Mouse (Mus musculus) brain, adult 2 months (tissue): ENCODE data around the gene Ccser2.
A peak's percentile ranks its signal among the peaks of the same experiment; 100 is the strongest.

Experiments
- DNase-seq: peaks from one replicate; pipeline ENCODE4 v3.0.0; 2011; ENCODE audit warnings: low read depth, low spot score

The Ccser2 gene

DNA sequence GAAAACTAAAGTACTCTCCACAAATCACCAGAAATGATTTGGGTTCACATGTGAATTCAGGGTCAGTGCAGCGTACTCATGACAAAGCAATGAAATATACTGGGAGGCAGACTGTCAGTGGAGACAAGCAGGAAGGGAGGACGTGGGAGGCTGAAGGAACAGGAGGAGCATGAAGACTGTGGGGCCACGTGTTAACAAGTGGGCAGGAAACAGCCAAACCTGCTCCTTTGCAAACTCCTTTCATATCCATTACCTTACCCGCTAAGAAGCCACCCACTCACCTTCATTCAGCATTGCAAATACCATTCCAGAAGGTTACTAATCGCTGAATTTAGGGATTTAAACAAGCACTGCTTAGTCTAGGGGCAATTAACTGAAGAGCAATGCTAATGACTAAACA is 25.9 kb downstream of the Ccser2 start:
- peak; percentile 82 for DNase-seq

DNA sequence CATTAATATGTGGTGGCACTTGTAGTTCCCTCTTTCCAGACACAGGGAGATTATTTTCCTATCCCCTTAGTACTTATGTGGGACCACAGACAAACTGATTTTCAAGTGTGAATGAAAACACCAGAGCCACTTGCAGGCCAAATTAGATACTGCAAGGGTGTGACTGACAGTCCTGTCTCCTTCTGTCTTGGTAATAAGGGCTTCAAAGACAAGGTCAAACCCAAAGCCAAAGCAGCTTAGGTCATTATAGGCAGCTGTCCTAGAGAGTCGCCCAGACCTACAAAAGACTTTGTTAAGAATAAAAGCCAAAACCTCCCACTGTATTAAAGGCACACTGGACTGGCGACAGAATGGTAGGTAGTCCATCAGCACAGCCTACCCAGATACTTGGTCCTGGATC is 30.6 kb downstream of the Ccser2 start:
- no peak for DNase-seq

- DNase-seq = peak; percentile 69
These were observed 31.3 kb downstream of the Ccser2 start for GRCm38 (mm10) chr14:36937080-36937878.

DNA sequence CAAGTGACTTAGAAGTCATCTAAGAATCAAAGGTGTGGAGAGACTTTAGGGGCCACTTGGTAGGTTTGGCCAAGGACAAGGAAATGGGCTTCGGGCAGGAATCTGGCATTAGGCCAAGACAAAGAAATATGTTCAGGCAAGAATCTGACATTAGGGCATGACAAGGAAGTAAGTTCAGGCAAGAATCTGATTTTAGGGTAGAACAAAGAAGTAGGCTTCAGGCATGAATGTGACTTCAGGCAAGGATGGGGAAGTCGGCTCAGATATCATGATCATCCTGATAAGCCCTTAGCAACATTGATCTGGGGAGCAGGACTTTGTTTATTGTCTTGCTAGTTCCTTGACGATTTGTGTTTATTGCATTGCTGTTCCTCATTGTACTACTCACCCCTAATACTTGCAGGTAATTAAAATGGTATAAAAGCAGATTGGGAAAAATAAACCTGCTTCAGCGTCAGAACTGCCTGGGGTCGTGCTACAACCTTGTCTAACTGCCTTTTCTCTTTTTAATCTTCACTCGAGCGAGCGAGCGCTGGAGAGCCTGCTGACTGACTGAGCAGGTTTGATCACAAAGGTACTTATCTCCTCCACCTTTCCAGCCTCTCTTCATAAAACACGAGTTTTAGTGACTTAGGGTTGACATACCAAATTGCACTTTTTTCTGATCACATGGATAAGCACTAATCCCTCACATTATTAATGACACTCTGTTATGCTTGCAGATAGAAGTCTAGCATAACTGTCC is 35.8 kb downstream of the Ccser2 start:
- DNase-seq = no peak

DNA sequence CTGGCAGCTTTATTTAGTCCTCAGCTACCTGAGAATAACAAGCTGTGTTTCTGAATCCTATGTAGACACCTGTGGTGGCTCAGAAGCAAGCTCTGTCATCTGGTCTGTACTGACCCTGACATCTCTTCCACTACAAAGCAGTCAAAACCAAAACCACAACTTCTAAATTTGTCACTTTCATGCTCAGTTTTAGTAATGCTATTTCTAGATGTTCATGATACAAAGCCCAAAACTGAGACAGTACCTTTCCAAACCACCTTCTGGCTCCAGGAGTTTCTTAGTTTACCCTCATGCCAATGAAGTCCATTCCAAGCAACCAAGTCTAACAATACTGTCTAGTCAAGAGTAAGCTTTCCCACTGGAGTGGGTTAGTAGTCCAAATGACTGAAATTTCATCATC is 36.5 kb downstream of the Ccser2 start:
- no peak for DNase-seq

DNA sequence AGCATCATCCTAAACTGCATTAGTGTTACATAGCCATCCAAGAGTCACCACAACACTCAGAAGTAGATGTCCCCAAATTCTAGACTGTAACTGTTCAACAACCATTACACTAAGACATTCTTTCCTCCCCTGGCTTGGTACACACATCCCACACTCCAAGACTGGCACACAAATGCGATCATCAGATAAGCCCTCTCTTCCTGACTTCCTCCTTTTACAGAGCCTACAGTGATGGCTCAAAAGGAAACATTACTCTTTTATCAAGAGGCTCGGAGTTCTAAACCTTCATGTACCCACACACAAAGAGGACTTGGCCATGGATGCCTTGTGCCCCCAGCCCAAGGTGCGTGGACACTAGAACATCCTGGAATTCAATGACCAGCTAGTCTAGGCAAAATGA is 45.2 kb downstream of the Ccser2 start:
- no peak for DNase-seq

DNA sequence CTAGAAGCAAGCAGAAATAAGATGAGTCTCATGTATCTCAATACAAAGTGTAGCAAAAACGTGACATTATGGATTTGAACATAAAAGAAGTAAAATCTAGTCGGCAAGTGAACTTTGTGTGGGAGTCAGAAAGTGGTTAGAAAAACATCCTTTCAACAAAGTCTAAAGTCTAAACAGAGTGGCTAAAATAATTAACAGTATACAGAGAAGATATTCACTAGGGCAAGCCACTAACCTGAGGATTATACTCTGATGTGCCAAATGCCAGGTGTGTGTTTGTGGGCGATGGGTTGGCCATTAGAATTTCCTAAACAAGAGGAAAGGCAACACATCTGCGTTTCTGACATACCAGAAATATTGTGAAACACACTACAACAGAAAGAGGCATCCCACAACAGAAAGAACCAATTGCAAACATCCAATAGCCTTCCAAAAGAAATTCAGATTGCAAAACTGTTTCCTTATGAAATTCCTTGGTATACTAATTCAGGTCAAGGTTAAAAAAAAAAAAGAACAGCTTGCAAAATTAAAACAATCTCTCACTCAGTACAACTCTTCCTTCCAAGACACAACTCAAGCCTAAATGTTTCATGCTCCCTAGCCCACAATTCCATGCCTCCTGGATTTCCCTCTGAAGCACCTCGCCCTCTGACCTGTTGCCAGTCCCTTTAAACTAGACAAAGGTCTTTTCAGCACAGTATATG is 47.1 kb downstream of the Ccser2 start:
- no peak for DNase-seq

GRCm38 (mm10) chr14:36919886-36920285 is 48.7 kb downstream of the Ccser2 start:
- no peak for DNase-seq

DNA sequence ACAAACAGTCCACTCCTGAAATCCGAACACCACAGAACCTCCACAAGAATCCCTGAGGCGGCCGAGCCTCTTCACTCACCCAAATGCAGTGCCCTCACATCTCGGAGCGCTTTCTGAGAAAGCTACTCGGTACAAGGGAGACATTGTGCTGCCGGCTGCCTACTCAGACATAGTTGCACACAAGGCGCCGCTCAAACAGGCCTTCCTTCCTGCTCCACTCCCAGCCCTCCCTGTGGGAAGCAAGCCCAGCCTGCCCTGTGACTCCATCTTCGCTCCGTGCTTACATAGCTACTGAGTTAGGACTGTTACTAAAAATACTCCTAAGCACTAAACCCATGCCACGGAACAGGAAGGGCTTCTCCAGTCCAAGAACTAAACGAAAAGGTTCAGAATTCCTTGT is 49.4 kb downstream of the Ccser2 start:
- peak; percentile 90 for DNase-seq

GRCm38 (mm10) chr14:36915203-36915602 is 53.4 kb downstream of the Ccser2 start:
- no peak for DNase-seq

- no peak for DNase-seq
These were observed 54.0 kb downstream of the Ccser2 start for GRCm38 (mm10) chr14:36914473-36915005.

- DNase-seq = no peak
These were observed 56.8 kb downstream of the Ccser2 start for GRCm38 (mm10) chr14:36911738-36912137.

GRCm38 (mm10) chr14:36905809-36906522 is 62.6 kb downstream of the Ccser2 start:
- DNase-seq = peak; percentile 73

DNA sequence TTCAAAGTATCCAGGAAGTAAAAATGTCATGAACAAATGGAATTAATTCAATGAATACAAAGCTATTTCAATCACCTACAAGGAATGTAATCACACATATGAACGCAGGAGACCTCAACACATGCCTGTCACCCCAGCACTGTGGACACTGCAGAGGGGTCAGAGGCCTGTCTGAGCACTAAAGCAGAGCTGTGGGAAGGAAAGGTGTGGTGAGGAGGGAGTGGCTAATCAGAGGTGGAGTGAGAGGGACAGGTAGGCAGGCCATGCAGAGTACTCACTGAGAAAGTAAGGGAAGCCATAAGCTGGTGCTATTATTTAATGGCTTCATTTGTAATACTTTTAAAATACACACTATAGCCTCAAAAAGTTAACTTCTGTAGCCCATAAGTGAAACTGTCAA is 64.4 kb downstream of the Ccser2 start:
- no peak for DNase-seq

GRCm38 (mm10) chr14:36900883-36901282 is 67.7 kb downstream of the Ccser2 start:
- no peak for DNase-seq

GRCm38 (mm10) chr14:36894701-36895100 is 73.9 kb downstream of the Ccser2 start:
- no peak for DNase-seq

DNA sequence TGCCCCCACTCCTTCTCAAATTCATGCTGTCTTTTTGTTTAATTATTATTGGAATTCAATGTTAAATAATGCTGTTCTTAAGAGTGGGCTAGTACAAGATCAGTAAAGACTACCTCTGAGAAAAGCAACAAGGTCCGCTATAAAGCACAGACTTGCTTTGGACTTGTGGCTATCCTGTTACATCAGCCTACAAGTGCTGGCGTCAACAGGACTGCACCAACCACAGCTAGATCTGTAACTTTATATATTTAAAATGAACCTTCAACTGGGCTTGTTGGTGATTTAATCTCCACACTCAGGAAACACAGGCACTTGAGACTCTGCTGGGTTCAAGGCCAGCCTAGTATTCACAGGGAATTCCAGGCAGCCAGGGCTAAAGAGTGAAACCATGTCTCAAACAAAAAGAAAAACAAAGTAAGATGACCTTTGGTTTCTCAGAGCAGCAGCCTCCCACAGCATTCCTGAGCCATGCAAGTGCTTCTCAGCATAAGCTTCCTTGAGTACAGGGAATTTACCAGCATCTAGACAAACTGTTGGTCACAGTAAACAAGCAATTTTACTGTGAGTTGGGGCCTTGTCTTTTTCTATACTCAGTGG is 75.7 kb downstream of the Ccser2 start:
- DNase-seq = no peak

- peak; percentile 16 for DNase-seq
These were observed 78.4 kb downstream of the Ccser2 start for GRCm38 (mm10) chr14:36890130-36890529.

DNA sequence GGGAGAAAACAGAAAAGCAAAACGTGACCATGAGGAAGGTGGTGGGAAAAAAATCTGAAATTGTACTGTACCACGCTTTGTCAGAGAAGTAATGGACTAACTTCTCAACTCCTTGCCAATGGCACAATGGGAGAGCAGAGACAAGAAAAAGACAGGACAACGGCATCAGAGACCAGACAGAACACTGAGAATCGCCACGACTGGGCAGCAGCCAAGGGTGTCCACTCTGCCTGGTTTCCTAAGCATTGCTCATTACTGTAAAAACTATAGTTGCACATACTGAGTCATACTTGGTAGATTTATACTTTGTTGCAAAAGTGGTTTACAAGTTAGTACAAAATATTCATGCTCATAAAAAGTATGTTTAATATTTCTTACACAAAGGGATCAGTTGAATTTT is 82.9 kb downstream of the Ccser2 start:
- DNase-seq = no peak

GRCm38 (mm10) chr14:36885117-36885516 is 83.5 kb downstream of the Ccser2 start:
- no peak for DNase-seq

DNA sequence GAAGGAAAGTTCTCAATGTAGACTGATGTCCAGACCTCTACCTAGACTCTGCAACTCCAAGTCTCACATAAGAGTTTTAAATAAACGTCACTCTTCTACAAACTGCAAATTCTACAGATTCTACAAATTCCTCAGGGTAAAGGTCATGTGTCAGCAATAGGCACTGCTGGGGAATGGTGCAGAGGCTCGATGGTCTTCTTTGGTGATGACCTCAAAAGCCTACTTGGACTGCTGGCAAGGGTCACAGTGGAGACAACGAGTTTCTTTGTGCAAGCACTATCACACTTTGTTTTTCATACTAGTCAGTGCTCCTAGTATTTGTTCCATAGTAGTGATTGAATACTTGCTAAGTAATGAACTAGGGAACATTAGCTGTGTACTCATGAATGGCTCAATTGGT is 85.0 kb downstream of the Ccser2 start:
- DNase-seq = no peak
